Mouse (Mus musculus) liver, adult 2 months (tissue): ENCODE data around the gene Olfr49. TPM values are rescaled to one million over a fixed set of nuclear protein-coding genes. Genes with fewer than 3 reads are reported as not detected.

Experiments
- DNase-seq: peaks from one replicate; pipeline ENCODE4 v3.0.0-alpha.2; 2011; ENCODE audit warnings: low read depth, low spot score; ENCODE audit errors: extremely low read depth
- H3K27ac ChIP-seq: fragments of 200-500 bp; replicated peaks from 2 replicates; pipeline ENCODE4 v1.5.1; 2012; ENCODE audit warnings: low read depth, mild to moderate bottlenecking, control low read depth, inconsistent platforms, low read length; ENCODE audit not compliant: insufficient read depth
- H3K27me3 ChIP-seq: fragments of 200-500 bp; 2 replicates; pipeline ENCODE4 v1.6.1; 2012; ENCODE audit warnings: mild to moderate bottlenecking, moderate library complexity, low read length, inconsistent platforms; ENCODE audit not compliant: control insufficient read depth, insufficient read depth
- H3K36me3 ChIP-seq: fragments of 200-500 bp; 2 replicates; pipeline ENCODE4 v1.6.1; 2012; ENCODE audit warnings: low read length, inconsistent platforms; ENCODE audit not compliant: control insufficient read depth, insufficient read depth
- H3K4me1 ChIP-seq: fragments of 200-500 bp; 2 replicates; pipeline ENCODE4 v1.6.1; 2011; ENCODE audit warnings: low read length; ENCODE audit not compliant: control insufficient read depth, insufficient read depth
- H3K4me3 ChIP-seq: fragments of 200-500 bp; 2 replicates; pipeline ENCODE4 v1.5.1; 2011; ENCODE audit warnings: low read depth, mild to moderate bottlenecking, control low read depth, low read length, moderate library complexity; ENCODE audit not compliant: insufficient read depth
- H3K79me2 ChIP-seq: fragments of 200-500 bp; 2 replicates; pipeline ENCODE4 v1.6.1; 2012; ENCODE audit warnings: inconsistent platforms, mild to moderate bottlenecking, low read length, moderate library complexity; ENCODE audit not compliant: control insufficient read depth, insufficient read depth
- H3K9ac ChIP-seq: fragments of 200-500 bp; 2 replicates; pipeline ENCODE4 v1.6.1; 2012; ENCODE audit warnings: low read depth, mild to moderate bottlenecking, control low read depth, inconsistent platforms, low read length
- CTCF ChIP-seq: fragments of 200-500 bp; IDR thresholded peaks from 2 replicates; pipeline ENCODE4 v1.5.1; 2011; ENCODE audit warnings: low read depth, low read length, control low read depth
- POLR2A ChIP-seq: fragments of 200-500 bp; IDR thresholded peaks from 2 replicates; pipeline ENCODE4 v1.6.1; 2011; ENCODE audit warnings: low read length, control low read depth; ENCODE audit not compliant: insufficient read depth; ENCODE audit errors: extremely low read depth
- WGBS: fragments of 180-500 bp; shearing (Covaris S2); methylation state at CpG from one replicate; pipeline ENCODE4 v1.1.7; 2018; 5-methylcytosine and 5-hydroxymethylcytosine counted together
- polyA plus RNA-seq: library from polyadenylated mRNA; depleted of rRNA; stranded (reverse); fragments of >200 nt; gene quantifications from 2 replicates; pipeline ENCODE4 v1.2.3, GENCODE M21; 2012
- total RNA-seq: library from RNA; depleted of rRNA; stranded (reverse); fragments of >200 nt; gene quantifications from 2 replicates; pipeline ENCODE4 v1.2.3, GENCODE M21; 2014

The Olfr49 gene
- total and polyA plus RNA-seq, 2 experiments: not detected

DNA sequence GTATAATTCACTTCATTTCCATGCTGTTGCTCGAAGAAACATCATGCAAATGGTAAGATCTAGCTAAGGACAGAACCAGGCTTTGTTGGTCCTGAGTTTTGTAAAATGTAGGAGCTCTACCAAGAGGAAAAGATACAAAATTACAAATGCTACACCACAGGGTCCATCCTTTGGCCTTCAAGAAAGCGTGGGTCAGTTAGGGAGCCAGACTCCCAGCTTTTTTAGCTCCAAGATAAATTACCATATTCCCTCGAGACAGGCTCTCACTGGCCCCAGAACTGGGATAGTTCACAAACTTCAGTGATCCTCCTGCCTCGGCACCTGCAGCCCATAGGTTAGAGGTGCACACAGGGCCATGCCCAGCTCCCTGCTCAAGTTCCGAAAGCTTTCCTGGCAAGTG lies 39.7 kb upstream of the Olfr49 start:
- TF ChIP-seq POLR2A (no peak), CTCF (no peak)

DNA sequence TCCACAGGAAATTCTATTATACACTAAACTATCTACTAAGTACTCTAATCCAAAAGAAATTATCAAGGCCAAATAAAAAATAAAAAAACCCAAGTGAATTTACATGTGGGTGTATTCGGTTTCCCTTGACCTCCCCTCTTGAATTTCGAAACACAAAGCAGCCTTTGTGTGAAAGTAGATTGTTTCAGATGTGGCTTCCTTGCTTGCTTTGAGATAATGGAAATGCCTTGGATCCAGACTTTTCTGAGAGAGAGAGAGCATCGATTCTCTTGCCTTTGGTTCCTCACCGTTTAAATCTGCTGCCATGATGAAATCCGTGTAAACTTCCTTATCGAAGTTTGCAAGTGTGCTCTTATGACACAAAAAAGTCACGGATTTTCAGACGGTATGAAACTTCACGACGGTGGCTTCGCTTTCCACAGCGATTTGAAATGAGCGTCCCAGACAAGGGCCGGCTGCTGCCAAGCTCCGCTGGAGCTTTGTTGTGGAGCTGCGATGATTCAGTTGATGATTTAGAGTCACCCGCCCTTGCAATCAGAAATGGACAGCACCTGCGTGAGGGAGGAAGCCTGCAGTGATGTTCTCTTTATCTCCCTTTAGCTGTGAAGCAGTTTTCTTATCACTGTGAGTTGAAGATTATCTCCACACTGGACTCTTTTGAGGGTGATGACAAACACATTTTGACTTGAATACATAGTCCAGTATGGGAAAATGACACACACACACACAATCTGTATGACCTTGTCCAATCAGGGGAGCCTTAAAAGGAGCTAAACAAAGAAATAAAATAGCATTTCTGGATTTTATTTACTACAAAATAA lies 37.0 kb upstream of the Olfr49 start:
- no peaks in the 10 kb centered on the region for H3K4me1 ChIP-seq
- H3K36me3 ChIP-seq: no peaks in the 10 kb centered on the region
- DNase-seq: no peak
- H3K79me2 ChIP-seq: no peaks in the 10 kb centered on the region
- H3K4me3 ChIP-seq: no peak overlapping the region
- no peak overlapping the region for H3K27ac ChIP-seq
- no peaks in the 10 kb centered on the region for H3K27me3 ChIP-seq
- TF ChIP-seq POLR2A (no peak), CTCF (no peak)
- no peak overlapping the region for H3K9ac ChIP-seq
- 77% methylated on average over 18 of the region's 18 CpGs for WGBS

More for the DNA sequence above, 39.7 kb upstream of the Olfr49 start:
- Histone ChIP-seq H3K79me2 (no peaks in the 10 kb centered on the region), H3K27me3 (no peaks in the 10 kb centered on the region), H3K4me1 (no peaks in the 10 kb centered on the region), H3K9ac (no peak overlapping the region), H3K4me3 (no peak overlapping the region), H3K36me3 (no peaks in the 10 kb centered on the region), H3K27ac (no peak overlapping the region)
- DNase-seq: no peak
- 83% methylated on average over 5 of the region's 5 CpGs for WGBS

DNA sequence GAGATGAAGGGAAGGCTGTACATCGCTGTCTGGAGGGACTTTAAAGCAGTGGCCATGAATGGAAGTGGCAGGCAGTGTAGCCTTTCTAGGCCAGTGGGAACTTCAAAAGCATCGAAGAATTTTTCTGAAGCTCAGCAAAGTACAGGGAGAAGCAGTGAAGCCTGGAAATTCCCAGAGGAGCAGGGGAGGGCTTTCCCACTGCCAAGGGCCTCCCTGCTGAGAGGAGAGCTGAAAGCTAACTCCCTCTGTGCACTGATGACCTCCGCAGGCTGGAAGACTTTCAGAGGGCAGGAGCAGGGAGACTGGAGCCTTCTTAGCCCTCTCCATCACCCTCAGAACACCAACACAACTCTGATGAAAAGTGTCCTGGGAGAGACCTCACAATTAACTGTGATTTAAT lies 27.0 kb upstream of the Olfr49 start:
- WGBS: 62% methylated on average over 3 of the region's 3 CpGs
- H3K4me1 ChIP-seq: no peaks in the 10 kb centered on the region
- H3K79me2 ChIP-seq: no peaks in the 10 kb centered on the region
- H3K27ac ChIP-seq: no peak overlapping the region
- H3K36me3 ChIP-seq: no peaks in the 10 kb centered on the region
- H3K9ac ChIP-seq: no peak overlapping the region
- TF ChIP-seq CTCF: no peak
- TF ChIP-seq POLR2A: no peak
- H3K27me3 ChIP-seq: no peaks in the 10 kb centered on the region; the same call in 1 of the 2 replicates
- DNase-seq: no peak
- H3K4me3 ChIP-seq: no peak overlapping the region

DNA sequence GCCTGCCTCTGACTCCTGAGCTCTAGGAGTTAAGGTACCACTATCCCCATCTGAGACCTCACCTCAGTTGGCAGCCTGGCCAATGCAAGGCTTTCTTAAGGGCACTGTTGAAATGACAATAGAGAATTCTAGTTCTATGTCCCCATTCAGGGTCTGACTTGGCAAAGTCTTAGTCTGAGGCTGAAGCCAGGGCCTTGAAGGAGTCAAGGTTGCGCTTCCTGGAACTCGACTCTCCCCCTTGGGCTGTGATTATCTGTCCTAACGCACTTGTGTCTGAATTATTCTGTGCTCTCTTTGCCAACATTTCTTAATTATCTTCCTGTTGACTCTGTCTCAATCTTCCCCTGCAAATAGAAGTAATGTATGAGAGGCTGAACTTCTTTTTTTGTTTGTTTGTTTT lies 15.9 kb upstream of the Olfr49 start:
- 0 out of 2 replicates have a peak overlapping the region, but pooled peaks have one; percentile 38 for H3K27ac ChIP-seq
- H3K79me2 ChIP-seq: no peaks in the 10 kb centered on the region
- no peak overlapping the region for H3K4me3 ChIP-seq
- TF ChIP-seq CTCF (no peak), POLR2A (no peak)
- 66% methylated on average over 3 of the region's 3 CpGs for WGBS
- H3K36me3 ChIP-seq: no peaks in the 10 kb centered on the region
- no peak for DNase-seq
- no peaks in the 10 kb centered on the region for H3K27me3 ChIP-seq
- H3K9ac ChIP-seq: no peak overlapping the region
- peaks cover 6% of the 10 kb centered on the region for H3K4me1 ChIP-seq

DNA sequence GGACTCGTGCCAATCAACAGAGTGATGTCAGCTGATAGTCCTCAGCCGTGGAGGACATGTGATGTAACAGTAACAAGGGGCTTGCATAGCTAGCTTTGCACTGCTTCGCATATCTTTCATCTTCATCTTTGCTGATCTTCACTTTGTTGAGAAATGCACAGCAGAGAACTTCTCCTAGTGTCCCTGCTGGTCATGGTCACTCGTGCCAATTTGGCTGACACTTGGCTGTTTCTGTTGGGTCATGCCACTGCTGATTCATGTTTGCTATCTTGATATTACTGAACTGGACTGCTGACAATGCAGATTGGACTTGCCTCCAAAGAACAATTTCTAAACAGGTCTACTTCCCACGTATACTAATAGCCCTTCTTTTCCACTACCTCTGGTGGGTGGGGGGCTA lies 15.4 kb upstream of the Olfr49 start:
- WGBS: 21% methylated on average over 5 of the region's 5 CpGs
- no peak overlapping the region for H3K9ac ChIP-seq
- peaks cover 6% of the 10 kb centered on the region for H3K4me1 ChIP-seq
- H3K27me3 ChIP-seq: no peaks in the 10 kb centered on the region
- no peak overlapping the region for H3K27ac ChIP-seq
- no peaks in the 10 kb centered on the region for H3K36me3 ChIP-seq
- H3K4me3 ChIP-seq: no peak overlapping the region
- TF ChIP-seq CTCF (no peak), POLR2A (no peak)
- peak; percentile 97 for DNase-seq
- H3K79me2 ChIP-seq: no peaks in the 10 kb centered on the region

DNA sequence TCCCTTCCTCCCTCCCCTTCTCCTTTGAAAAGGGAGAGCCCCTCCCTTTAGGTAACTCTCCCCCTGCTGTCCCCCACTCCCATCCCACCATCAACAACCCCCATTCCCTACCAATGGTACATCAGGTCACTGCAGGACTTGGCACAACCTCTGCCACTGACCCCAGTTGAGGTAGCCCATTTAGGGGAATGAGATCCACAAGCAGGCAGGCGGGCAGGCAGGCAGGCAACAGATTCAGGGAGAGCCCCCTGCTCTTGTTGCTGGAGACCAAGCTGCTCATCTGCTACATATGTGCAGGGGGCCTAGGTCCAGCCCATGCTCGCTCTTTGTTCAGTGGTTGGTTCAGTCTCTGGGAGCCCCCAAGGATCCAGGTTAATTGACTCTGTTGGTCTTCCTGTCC lies 8.3 kb downstream of the Olfr49 start:
- no peak for DNase-seq
- WGBS: 92% methylated on average over 2 of the region's 2 CpGs
- Histone ChIP-seq H3K4me3 (no peak overlapping the region), H3K27ac (no peak overlapping the region), H3K4me1 (no peaks in the 10 kb centered on the region), H3K36me3 (no peaks in the 10 kb centered on the region), H3K79me2 (no peaks in the 10 kb centered on the region), H3K9ac (no peak overlapping the region), H3K27me3 (no peaks in the 10 kb centered on the region)
- no peak for TF ChIP-seq CTCF
- no peak for TF ChIP-seq POLR2A
